Mouse (Mus musculus): Measurements from ENCODE around the gene Alkbh7. TPM values are rescaled to one million over a fixed set of nuclear protein-coding genes. Genes with fewer than 3 reads are reported as not detected.
A peak's percentile ranks its signal among the peaks of the same experiment; 100 is the strongest.

Alkbh7 gene
- total RNA-seq, 2 experiments from 2014 or later: 11.3 to 17.3 TPM

DNA sequence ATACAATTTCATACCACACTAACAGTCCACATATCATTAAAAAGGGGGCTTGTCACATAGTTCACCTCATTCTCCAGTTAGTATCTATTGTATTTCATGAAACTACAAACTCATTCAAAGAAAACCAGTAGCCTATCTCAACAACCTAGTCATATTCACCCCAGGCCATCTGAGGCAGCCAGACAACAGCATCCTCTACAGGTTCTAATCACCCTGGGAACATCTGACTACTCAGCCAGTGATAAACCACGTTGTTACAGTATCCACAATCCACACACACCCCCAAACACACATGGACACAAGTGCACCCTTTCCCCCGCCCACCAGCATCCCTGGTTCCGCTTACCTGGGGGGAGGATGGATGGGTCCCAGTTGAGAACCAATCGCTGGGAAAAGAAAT, 30.3 kb downstream of the Alkbh7 start:
- no peak for ATAC-seq (replicated peaks; ENCODE audit: poor library complexity, severe bottlenecking)

DNA sequence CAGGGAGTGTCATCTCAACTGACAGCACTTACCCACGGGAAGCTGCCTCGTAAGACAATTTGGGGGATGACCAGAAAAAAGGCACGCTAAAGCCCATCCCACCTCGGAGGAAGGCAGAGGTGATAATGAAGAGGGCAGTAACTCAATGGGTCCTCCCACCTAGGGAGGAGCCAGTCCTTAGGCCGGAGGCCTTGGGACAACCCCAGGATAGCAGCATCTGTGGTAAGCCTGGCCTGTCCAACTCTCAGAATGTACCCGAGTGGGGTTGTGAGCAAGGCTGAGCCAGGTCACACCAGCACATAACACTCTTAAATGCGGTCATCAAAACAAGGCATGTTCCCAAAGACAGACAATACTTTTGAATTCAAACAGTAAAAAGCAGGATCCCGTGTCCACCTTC, 32.6 kb downstream of the Alkbh7 start:
- no peak for ATAC-seq (replicated peaks; ENCODE audit: poor library complexity, severe bottlenecking)

- no peak for ATAC-seq (replicated peaks; ENCODE audit: poor library complexity, severe bottlenecking)
These were observed 34.0 kb downstream of the Alkbh7 start, which contains the start of gene Khsrp for GRCm38 (mm10) chr17:57030931-57031660. TSS of gene Khsrp (minus strand) at chr17:57031522.

GRCm38 (mm10) chr17:57031661-57032420, 34.7 kb downstream of the Alkbh7 start:
- peak; percentile 80 for ATAC-seq (replicated peaks; ENCODE audit: poor library complexity, severe bottlenecking)

DNA sequence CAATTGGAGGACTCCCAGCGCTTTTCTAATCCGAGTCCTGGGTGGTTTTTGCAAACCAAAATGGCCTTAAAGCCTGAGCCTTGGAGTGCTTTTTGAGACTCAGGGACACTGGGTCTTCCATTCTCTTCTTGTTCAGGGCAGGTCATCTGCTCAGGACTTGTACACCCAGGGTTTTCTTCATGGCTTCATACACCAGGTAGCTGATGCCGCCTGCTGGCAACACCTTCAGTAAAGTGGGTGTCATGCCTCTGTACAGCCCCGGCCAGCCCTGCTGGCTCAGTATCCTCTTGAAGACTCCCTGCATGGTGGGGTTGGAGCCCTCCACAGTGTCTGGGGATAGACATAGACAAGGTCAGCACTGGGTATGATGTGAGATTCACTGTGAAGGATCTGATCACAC, 35.7 kb downstream of the Alkbh7 start:
- ATAC-seq (replicated peaks; ENCODE audit: poor library complexity, severe bottlenecking): no peak

DNA sequence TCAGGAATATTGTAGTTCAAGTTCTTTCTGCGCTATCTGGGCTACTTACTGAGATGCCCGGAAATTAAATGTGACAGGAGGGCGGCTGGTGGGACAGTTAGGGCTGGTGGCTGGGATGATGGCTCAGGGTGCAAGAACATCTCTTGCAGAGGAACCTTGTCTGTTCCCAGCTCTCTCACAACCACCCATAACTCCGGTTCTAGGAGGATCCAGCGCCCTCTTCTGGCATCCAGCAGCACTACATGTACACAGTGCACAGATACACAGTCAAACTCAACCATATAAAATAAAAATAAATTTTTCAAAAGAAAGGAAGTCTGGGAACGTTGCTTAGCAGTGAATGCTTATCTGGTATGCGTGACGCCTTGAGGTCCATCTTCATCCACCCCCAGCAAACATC, 41.8 kb downstream of the Alkbh7 start:
- ATAC-seq (replicated peaks; ENCODE audit: poor library complexity, severe bottlenecking): peak; percentile 38; the same call in 1 of the 2 replicates

DNA sequence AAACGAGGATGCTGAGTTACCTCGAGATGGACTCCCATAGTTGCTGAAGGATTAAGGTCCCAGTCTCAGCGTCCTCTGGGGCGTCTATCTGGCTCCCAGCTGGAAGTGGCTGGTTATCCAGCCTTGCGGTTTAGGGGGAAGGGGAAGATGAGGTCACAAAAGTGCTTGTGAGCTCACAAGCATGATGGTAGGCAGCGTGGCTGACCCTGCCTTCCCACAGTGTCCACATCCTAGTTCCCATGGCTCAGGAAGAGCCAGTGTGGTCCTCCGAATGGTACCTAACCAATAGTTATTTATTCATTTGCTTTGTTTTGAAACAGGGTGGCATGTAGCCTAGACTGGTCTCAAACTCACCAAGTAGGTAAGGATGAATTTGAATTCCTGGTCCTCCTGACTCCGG, 44.4 kb downstream of the Alkbh7 start, which contains the start of gene Slc25a41:
TSS of gene Slc25a41 (minus strand) at position 101 of the 400 bp plus-strand sequence.
- ATAC-seq (replicated peaks; ENCODE audit: poor library complexity, severe bottlenecking): no peak

DNA sequence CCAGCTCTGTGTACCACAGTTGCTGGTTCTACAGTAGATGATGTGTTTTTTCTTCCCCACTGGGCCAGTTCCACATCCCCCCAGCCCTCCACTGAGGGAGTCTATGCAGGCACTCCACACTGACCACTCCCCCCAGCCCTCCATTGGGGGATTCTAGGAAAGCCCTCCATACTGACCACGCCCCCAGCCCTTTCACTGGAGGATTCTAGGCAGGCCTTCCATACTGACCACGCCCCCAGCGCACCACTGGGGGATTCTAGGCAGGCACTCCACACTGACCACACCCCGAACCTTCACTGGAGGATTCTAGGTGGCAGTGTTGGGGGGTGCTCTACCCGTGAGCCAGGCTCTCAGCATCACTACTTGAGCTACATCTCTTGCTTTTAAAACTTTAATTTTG, 50.3 kb downstream of the Alkbh7 start:
- peak; percentile 42 for ATAC-seq (replicated peaks; ENCODE audit: poor library complexity, severe bottlenecking)

DNA sequence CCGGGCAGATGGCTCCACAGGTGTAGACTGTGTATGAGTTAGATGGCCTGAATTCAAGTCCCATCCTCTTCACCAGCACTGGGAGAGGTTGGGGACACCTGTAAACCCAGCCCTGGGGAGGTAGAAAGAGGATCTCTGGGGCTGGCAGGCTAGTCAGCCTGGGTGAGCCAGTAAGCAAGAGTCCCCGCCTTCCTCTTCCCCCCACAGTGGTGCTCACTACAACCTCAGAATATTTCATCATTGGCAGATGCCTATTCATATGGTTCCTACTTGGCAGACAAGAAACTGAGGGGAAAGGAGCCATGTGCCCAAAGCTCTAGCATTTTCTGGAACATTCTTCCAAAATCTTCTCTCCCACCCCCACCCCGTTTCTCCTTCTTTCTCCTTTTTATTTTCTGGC, 51.7 kb downstream of the Alkbh7 start:
- peak; percentile 82 for ATAC-seq (replicated peaks; ENCODE audit: poor library complexity, severe bottlenecking)

Other genes starting within 250 kb of the Alkbh7 start
- gene Nrtn, start 239.8 kb upstream of the Alkbh7 start, total RNA-seq (2014; fragmentation: Nextera tagmentation): not detected in 2 replicates
- gene Nrtn, start 239.8 kb upstream of the Alkbh7 start, total RNA-seq (2017): not detected in 2 replicates
- gene Dus3l, start 232.6 kb upstream of the Alkbh7 start, total RNA-seq (2014; fragmentation: Nextera tagmentation): 20.5 and 22.8 TPM in 2 replicates
- gene Dus3l, start 232.6 kb upstream of the Alkbh7 start, total RNA-seq (2017): 18.2 and 21.8 TPM in 2 replicates
- gene Prr22, start 227.1 kb upstream of the Alkbh7 start, total RNA-seq (2014; fragmentation: Nextera tagmentation): 0.17 and 2.6 TPM in 2 replicates
- gene Prr22, start 227.1 kb upstream of the Alkbh7 start, total RNA-seq (2017): 1.6 and 1.7 TPM in 2 replicates
- gene Rfx2, start 166.3 kb upstream of the Alkbh7 start, total RNA-seq (2014; fragmentation: Nextera tagmentation): 4.4 and 6.4 TPM in 2 replicates
- gene Rfx2, start 166.3 kb upstream of the Alkbh7 start, total RNA-seq (2017): 1.6 and 2.8 TPM in 2 replicates
- not detected in 2 replicates for gene Acsbg2, start 122.9 kb upstream of the Alkbh7 start, total RNA-seq (2014; fragmentation: Nextera tagmentation)
- not detected in 2 replicates for gene Acsbg2, start 122.9 kb upstream of the Alkbh7 start, total RNA-seq (2017)
- gene 1700061G19Rik, start 121.9 kb upstream of the Alkbh7 start, total RNA-seq (2014; fragmentation: Nextera tagmentation): 0.47 TPM in 1 of 2 replicates, not detected in the other
- 0.17 TPM in 1 of 2 replicates, not detected in the other for gene 1700061G19Rik, start 121.9 kb upstream of the Alkbh7 start, total RNA-seq (2017)
- 20.6 and 26.9 TPM in 2 replicates for gene Mllt1, start 61.9 kb upstream of the Alkbh7 start, total RNA-seq (2014; fragmentation: Nextera tagmentation)
- gene Mllt1, start 61.9 kb upstream of the Alkbh7 start, total RNA-seq (2017): 16.6 and 17.0 TPM in 2 replicates
- not detected in 2 replicates for gene Acer1, start 15.2 kb upstream of the Alkbh7 start, total RNA-seq (2014; fragmentation: Nextera tagmentation)
- not detected in 2 replicates for gene Acer1, start 15.2 kb upstream of the Alkbh7 start, total RNA-seq (2017)
- 48.8 and 80.1 TPM in 2 replicates for gene Clpp, start 7.0 kb upstream of the Alkbh7 start, total RNA-seq (2014; fragmentation: Nextera tagmentation)
- gene Clpp, start 7.0 kb upstream of the Alkbh7 start, total RNA-seq (2017): 88.7 and 94.7 TPM in 2 replicates
- not detected in 2 replicates for gene Pspn, start 2.7 kb downstream of the Alkbh7 start, total RNA-seq (2014; fragmentation: Nextera tagmentation)
- gene Pspn, start 2.7 kb downstream of the Alkbh7 start, total RNA-seq (2017): not detected in 2 replicates
- gene Gtf2f1, start 13.9 kb downstream of the Alkbh7 start, total RNA-seq (2014; fragmentation: Nextera tagmentation): 47.6 and 63.8 TPM in 2 replicates
- 103 and 116 TPM in 2 replicates for gene Gtf2f1, start 13.9 kb downstream of the Alkbh7 start, total RNA-seq (2017)
- gene Gm17949, start 14.1 kb downstream of the Alkbh7 start, total RNA-seq (2014; fragmentation: Nextera tagmentation): not detected in 2 replicates
- not detected in 2 replicates for gene Gm17949, start 14.1 kb downstream of the Alkbh7 start, total RNA-seq (2017)
- 96.6 and 149 TPM in 2 replicates for gene Khsrp, start 34.2 kb downstream of the Alkbh7 start, total RNA-seq (2014; fragmentation: Nextera tagmentation)
- 68.9 and 84.0 TPM in 2 replicates for gene Khsrp, start 34.2 kb downstream of the Alkbh7 start, total RNA-seq (2017)
- not detected in 2 replicates for gene Slc25a41, start 44.3 kb downstream of the Alkbh7 start, total RNA-seq (2014; fragmentation: Nextera tagmentation)
- gene Slc25a41, start 44.3 kb downstream of the Alkbh7 start, total RNA-seq (2017): not detected in 2 replicates
- gene Crb3, start 61.8 kb downstream of the Alkbh7 start, total RNA-seq (2014; fragmentation: Nextera tagmentation): not detected in 2 replicates
- gene Crb3, start 61.8 kb downstream of the Alkbh7 start, total RNA-seq (2017): not detected in 2 replicates
- gene Slc25a23, start 62.5 kb downstream of the Alkbh7 start, total RNA-seq (2014; fragmentation: Nextera tagmentation): 15.2 and 23.8 TPM in 2 replicates
- 1.6 and 1.7 TPM in 2 replicates for gene Slc25a23, start 62.5 kb downstream of the Alkbh7 start, total RNA-seq (2017)
- 24.7 and 27.1 TPM in 2 replicates for gene Dennd1c, start 81.2 kb downstream of the Alkbh7 start, total RNA-seq (2014; fragmentation: Nextera tagmentation)
- gene Dennd1c, start 81.2 kb downstream of the Alkbh7 start, total RNA-seq (2017): 2.9 and 3.0 TPM in 2 replicates
- gene Tubb4a, start 90.4 kb downstream of the Alkbh7 start, total RNA-seq (2014; fragmentation: Nextera tagmentation): not detected in 2 replicates
- not detected in 2 replicates for gene Tubb4a, start 90.4 kb downstream of the Alkbh7 start, total RNA-seq (2017)
- gene Tnfsf9, start 108.0 kb downstream of the Alkbh7 start, total RNA-seq (2014; fragmentation: Nextera tagmentation): 0.28 and 1.1 TPM in 2 replicates
- 0.60 and 3.0 TPM in 2 replicates for gene Tnfsf9, start 108.0 kb downstream of the Alkbh7 start, total RNA-seq (2017)
- gene Cd70, start 152.4 kb downstream of the Alkbh7 start, total RNA-seq (2014; fragmentation: Nextera tagmentation): not detected in 2 replicates
- not detected in 2 replicates for gene Cd70, start 152.4 kb downstream of the Alkbh7 start, total RNA-seq (2017)
- gene Tnfsf14, start 196.8 kb downstream of the Alkbh7 start, total RNA-seq (2014; fragmentation: Nextera tagmentation): 6.4 and 7.6 TPM in 2 replicates
- gene Tnfsf14, start 196.8 kb downstream of the Alkbh7 start, total RNA-seq (2017): 5.2 and 5.8 TPM in 2 replicates
- gene C3, start 230.8 kb downstream of the Alkbh7 start, total RNA-seq (2014; fragmentation: Nextera tagmentation): 59.6 and 67.4 TPM in 2 replicates
- 146 and 183 TPM in 2 replicates for gene C3, start 230.8 kb downstream of the Alkbh7 start, total RNA-seq (2017)

Data from granulocyte monocyte progenitor cell, adult 5-6 weeks (primary cell).